Mouse (Mus musculus): ENCODE data around the gene Yod1. TPM values are rescaled to one million over a fixed set of nuclear protein-coding genes. Genes with fewer than 3 reads are reported as not detected.

Yod1 gene
- 9.7 and 11.5 TPM in 2 replicates for polyA plus RNA-seq (2015; fragmentation: Nextera tagmentation; extraction: Ambion mirVana)

- Histone ChIP-seq H3K36me3 (ENCODE audit: insufficient read depth, low read length) (no peaks in the 10 kb centered on the region), H3K9me3 (replicated peaks; ENCODE audit: low read length) (no peaks in the 10 kb centered on the region), H3K4me1 (replicated peaks; ENCODE audit: insufficient read depth, low read length) (peaks cover 11% of the 10 kb centered on the region), H3K4me2 (ENCODE audit: low read length) (peak within 1 kb of the TSS; percentile 96), H3K27me3 (ENCODE audit: insufficient read depth, low read length) (no peaks in the 10 kb centered on the region), H3K27ac (peak within 1 kb of the TSS; percentile 83), H3K9ac (ENCODE audit: low read depth, low read length) (peak within 1 kb of the TSS; percentile 93), H3K4me3 (replicated peaks; ENCODE audit: low read depth, low read length) (peak within 1 kb of the TSS; percentile 67)
- no peak; the same call in 1 of the 2 replicates for TF ChIP-seq CTCF (IDR thresholded peaks at IDR 0.05; ENCODE audit: low read depth)
- WGBS: under 1% methylated on average over 54 of the region's 54 CpGs
- ATAC-seq (replicated peaks; ENCODE audit: low FRiP score, low read depth): peak; percentile 79
- peak; percentile 92 for DNase-seq (ENCODE audit: low spot score)
Observed at GRCm38 (mm10) chr1:130717291-130717871, at the start of gene Yod1. Gene Yod1 (plus strand): TSS chr1:130717327.

- Histone ChIP-seq H3K4me3 (replicated peaks; ENCODE audit: low read depth, low read length) (no peak overlapping the region), H3K27ac (no peak overlapping the region), H3K36me3 (ENCODE audit: insufficient read depth, low read length) (no peaks in the 10 kb centered on the region), H3K9ac (ENCODE audit: low read depth, low read length) (no peak overlapping the region), H3K9me3 (replicated peaks; ENCODE audit: low read length) (no peaks in the 10 kb centered on the region), H3K4me1 (replicated peaks; ENCODE audit: insufficient read depth, low read length) (no peaks in the 10 kb centered on the region), H3K4me2 (ENCODE audit: low read length) (no peak overlapping the region), H3K27me3 (ENCODE audit: insufficient read depth, low read length) (no peaks in the 10 kb centered on the region)
- ATAC-seq (replicated peaks; ENCODE audit: low FRiP score, low read depth): no peak
- 87% methylated on average over 2 of the region's 2 CpGs for WGBS
- DNase-seq (ENCODE audit: low spot score): no peak
- no peak for TF ChIP-seq CTCF (IDR thresholded peaks at IDR 0.05; ENCODE audit: low read depth)
Observed at GRCm38 (mm10) chr1:130678551-130678950, 38.6 kb upstream of the Yod1 start.

- Histone ChIP-seq H3K27me3 (ENCODE audit: insufficient read depth, low read length) (no peaks in the 10 kb centered on the region), H3K4me1 (replicated peaks; ENCODE audit: insufficient read depth, low read length) (no peaks in the 10 kb centered on the region), H3K9me3 (replicated peaks; ENCODE audit: low read length) (no peaks in the 10 kb centered on the region), H3K9ac (ENCODE audit: low read depth, low read length) (no peak overlapping the region), H3K4me2 (ENCODE audit: low read length) (no peak overlapping the region), H3K4me3 (replicated peaks; ENCODE audit: low read depth, low read length) (no peak overlapping the region), H3K27ac (no peak overlapping the region), H3K36me3 (ENCODE audit: insufficient read depth, low read length) (no peaks in the 10 kb centered on the region)
- 50% methylated on average over 2 of the region's 2 CpGs for WGBS
- no peak for TF ChIP-seq CTCF (IDR thresholded peaks at IDR 0.05; ENCODE audit: low read depth)
- ATAC-seq (replicated peaks; ENCODE audit: low FRiP score, low read depth) (no peak), DNase-seq (ENCODE audit: low spot score) (no peak)
Observed at GRCm38 (mm10) chr1:130681075-130681474, 36.1 kb upstream of the Yod1 start.

- Histone ChIP-seq H3K27ac (no peak overlapping the region), H3K9ac (ENCODE audit: low read depth, low read length) (no peak overlapping the region), H3K4me2 (ENCODE audit: low read length) (no peak overlapping the region), H3K4me3 (replicated peaks; ENCODE audit: low read depth, low read length) (no peak overlapping the region), H3K27me3 (ENCODE audit: insufficient read depth, low read length) (no peaks in the 10 kb centered on the region), H3K36me3 (ENCODE audit: insufficient read depth, low read length) (no peaks in the 10 kb centered on the region), H3K9me3 (replicated peaks; ENCODE audit: low read length) (no peaks in the 10 kb centered on the region), H3K4me1 (replicated peaks; ENCODE audit: insufficient read depth, low read length) (no peaks in the 10 kb centered on the region)
- DNase-seq (ENCODE audit: low spot score): no peak
- no peak for TF ChIP-seq CTCF (IDR thresholded peaks at IDR 0.05; ENCODE audit: low read depth)
- 64% methylated on average over 6 of the region's 6 CpGs for WGBS
- no peak for ATAC-seq (replicated peaks; ENCODE audit: low FRiP score, low read depth)
Observed at GRCm38 (mm10) chr1:130681656-130682413, 35.3 kb upstream of the Yod1 start.

GRCm38 (mm10) chr1:130683905-130684304 lies 33.2 kb upstream of the Yod1 start:
- 56% methylated on average over 1 of the region's 1 CpGs for WGBS
- no peaks in the 10 kb centered on the region for H3K9me3 ChIP-seq (replicated peaks; ENCODE audit: low read length)
- H3K4me3 ChIP-seq (replicated peaks; ENCODE audit: low read depth, low read length): no peak overlapping the region
- H3K9ac ChIP-seq (ENCODE audit: low read depth, low read length): no peak overlapping the region
- no peak overlapping the region for H3K4me2 ChIP-seq (ENCODE audit: low read length)
- H3K36me3 ChIP-seq (ENCODE audit: insufficient read depth, low read length): no peaks in the 10 kb centered on the region
- no peak overlapping the region for H3K27ac ChIP-seq
- no peaks in the 10 kb centered on the region for H3K4me1 ChIP-seq (replicated peaks; ENCODE audit: insufficient read depth, low read length)
- H3K27me3 ChIP-seq (ENCODE audit: insufficient read depth, low read length): no peaks in the 10 kb centered on the region
- TF ChIP-seq CTCF (IDR thresholded peaks at IDR 0.05; ENCODE audit: low read depth): no peak
- DNase-seq (ENCODE audit: low spot score): no peak
- no peak for ATAC-seq (replicated peaks; ENCODE audit: low FRiP score, low read depth)

GRCm38 (mm10) chr1:130698601-130699000 lies 18.5 kb upstream of the Yod1 start:
- WGBS: 87% methylated on average over 5 of the region's 5 CpGs

More at GRCm38 (mm10) chr1:130698601-130699000, 18.5 kb upstream of the Yod1 start:
- no peak overlapping the region for H3K9ac ChIP-seq (ENCODE audit: low read depth, low read length)
- no peak for ATAC-seq (replicated peaks; ENCODE audit: low FRiP score, low read depth)
- H3K27me3 ChIP-seq (ENCODE audit: insufficient read depth, low read length): no peaks in the 10 kb centered on the region
- no peak for DNase-seq (ENCODE audit: low spot score)
- H3K4me3 ChIP-seq (replicated peaks; ENCODE audit: low read depth, low read length): no peak overlapping the region
- H3K9me3 ChIP-seq (replicated peaks; ENCODE audit: low read length): no peaks in the 10 kb centered on the region
- H3K36me3 ChIP-seq (ENCODE audit: insufficient read depth, low read length): peaks cover 50% of the 10 kb centered on the region
- H3K4me2 ChIP-seq (ENCODE audit: low read length): no peak overlapping the region
- TF ChIP-seq CTCF (IDR thresholded peaks at IDR 0.05; ENCODE audit: low read depth): no peak
- no peak overlapping the region for H3K27ac ChIP-seq
- H3K4me1 ChIP-seq (replicated peaks; ENCODE audit: insufficient read depth, low read length): no peaks in the 10 kb centered on the region

Measured in kidney, postnatal 0 days (tissue).